Mouse (Mus musculus): ENCODE measurements around the gene Cwc25.

Cwc25 gene

GRCm38 (mm10) chr11:97698741-97699611, 67.4 kb downstream of the Cwc25 start:
- DNase-seq (ENCODE audit: low read depth): no peak

GRCm38 (mm10) chr11:97697891-97698529, 68.3 kb downstream of the Cwc25 start:
- DNase-seq (ENCODE audit: low read depth): no peak

DNA sequence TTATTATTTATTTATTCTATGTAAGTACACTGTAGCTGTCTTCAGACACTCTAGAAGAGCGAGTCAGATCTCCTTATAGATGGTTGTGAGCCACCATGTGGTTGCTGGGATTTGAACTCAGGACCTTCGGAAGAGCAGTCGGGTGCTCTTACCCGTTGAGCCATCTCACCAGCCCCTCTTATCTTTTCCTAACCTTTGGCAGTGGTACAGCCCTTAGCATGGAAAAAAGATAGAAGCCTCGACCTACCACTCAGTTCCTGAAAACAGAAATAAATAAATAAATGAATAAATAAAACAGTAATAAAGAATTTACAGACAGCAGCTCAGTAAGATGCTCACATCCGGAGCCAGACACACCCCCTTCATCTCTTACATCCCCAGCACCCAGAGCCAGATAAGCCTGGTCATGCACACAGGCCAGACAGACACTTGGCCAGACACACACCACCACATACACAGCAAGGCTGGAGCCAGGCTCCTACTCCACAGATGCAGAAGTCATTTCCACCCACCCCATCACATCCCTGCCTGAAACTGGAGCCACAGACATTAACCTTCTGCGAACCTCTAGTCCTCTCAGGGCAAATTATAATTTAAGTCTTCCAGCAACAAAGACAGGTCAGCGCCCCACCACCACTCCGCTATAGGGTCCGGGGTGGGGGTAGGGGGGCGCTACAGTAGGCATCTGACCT, 69.0 kb downstream of the Cwc25 start:
- DNase-seq (ENCODE audit: low read depth): no peak

GRCm38 (mm10) chr11:97696669-97697068, 69.7 kb downstream of the Cwc25 start:
- no peak for DNase-seq (ENCODE audit: low read depth)

GRCm38 (mm10) chr11:97695712-97696401, 70.5 kb downstream of the Cwc25 start:
- no peak for DNase-seq (ENCODE audit: low read depth)

Data from naive thymus-derived CD4-positive, alpha-beta T cell, adult 2 months (primary cell).